Mouse (Mus musculus): ENCODE measurements around the gene Ptpn7.

GRCm38 (mm10) chr1:135185936-135186335, 53.4 kb downstream of the Ptpn7 start:
- TF ChIP-seq POLR2A (IDR thresholded peaks at IDR 0.05; ENCODE audit: low read depth, low read length) (no peak), GABPA (IDR thresholded peaks at IDR 0.05; ENCODE audit: insufficient replicate concordance, low read depth, low read length) (no peak)

Measured in CH12.LX (cell line).